Mouse (Mus musculus) liver, postnatal 0 days (tissue): ENCODE results near the gene BC030867.

Source experiments
- CTCF ChIP-seq: sonication (generic); IDR thresholded peaks from 2 replicates; pipeline ENCODE4 v1.5.1; 2016; ENCODE audit warnings: antibody characterized with exemption, low read depth
- EP300 ChIP-seq: IDR thresholded peaks from 2 replicates; pipeline ENCODE4 v1.6.1; 2016; ENCODE audit warnings: antibody characterized with exemption, low read depth, mild to moderate bottlenecking

GRCm38 (mm10) chr11:102311966-102312365, 63.3 kb downstream of the BC030867 start:
- TF ChIP-seq CTCF (no peak), EP300 (no peak)
